Mouse (Mus musculus): ENCODE results near the gene Foxn2. TPM values are rescaled to one million over a fixed set of nuclear protein-coding genes. Genes with fewer than 3 reads are reported as not detected.
"Not testable (repeated sequence)": the region's sequence is repeated elsewhere in the genome, so short reads cannot be mapped to it uniquely, and the experiment has no call there.

Gene Foxn2
- polyA plus RNA-seq, 2 experiments: 8.6 to 11.6 TPM

DNA sequence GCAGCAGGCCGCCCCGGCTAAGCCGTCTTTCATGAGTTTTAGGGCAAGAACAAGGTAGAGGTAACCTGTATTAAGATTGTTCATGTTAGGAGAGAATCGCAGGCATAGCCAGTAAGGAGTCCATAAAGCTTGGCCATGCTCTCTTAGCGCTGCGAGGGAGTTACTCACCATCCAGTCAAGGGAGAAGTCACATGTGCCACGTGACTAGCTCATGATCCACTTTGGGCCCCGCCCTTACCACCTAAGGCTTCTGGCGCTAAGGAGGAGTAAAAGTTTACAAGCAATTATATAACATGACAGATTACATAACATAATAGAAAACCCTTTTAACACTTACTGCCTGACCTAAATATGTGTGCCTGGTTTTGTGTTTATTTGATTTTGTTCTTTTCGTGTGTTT is 8.5 kb upstream of the Foxn2 start:
- no peaks in the 10 kb centered on the region for H3K4me1 ChIP-seq (ENCODE audit: control insufficient read depth, insufficient read depth, low read length)
- no peak overlapping the region for H3K4me2 ChIP-seq (replicated peaks; ENCODE audit: low read depth, low read length, severe bottlenecking)
- no peaks in the 10 kb centered on the region for H3K27me3 ChIP-seq (ENCODE audit: control insufficient read depth, insufficient read depth, low read length)
- no peak for TF ChIP-seq POLR2A (IDR thresholded peaks at IDR 0.05; ENCODE audit: borderline replicate concordance, extremely low read depth, insufficient read depth, insufficient read length)
- H3K9ac ChIP-seq (ENCODE audit: low read depth, low read length, severe bottlenecking): no peak overlapping the region
- DNase-seq (ENCODE audit: low spot score): no peak
- H3K36me3 ChIP-seq (ENCODE audit: control insufficient read depth, insufficient read depth, low read length): no peaks in the 10 kb centered on the region
- no peak overlapping the region for H3K27ac ChIP-seq (replicated peaks; ENCODE audit: low read depth, low read length)
- 80% methylated on average over 10 of the region's 10 CpGs for WGBS
- H3K4me3 ChIP-seq (replicated peaks; ENCODE audit: low read length): no peak overlapping the region
- no peak for ATAC-seq (ENCODE audit: low FRiP score, low read depth)
- no peaks in the 10 kb centered on the region for H3K9me3 ChIP-seq (ENCODE audit: control insufficient read depth, low read length)

- no peak overlapping the region for H3K4me2 ChIP-seq (replicated peaks; ENCODE audit: low read depth, low read length, severe bottlenecking)
- no peaks in the 10 kb centered on the region for H3K36me3 ChIP-seq (ENCODE audit: control insufficient read depth, insufficient read depth, low read length)
- no peak overlapping the region for H3K9ac ChIP-seq (ENCODE audit: low read depth, low read length, severe bottlenecking)
- WGBS: 78% methylated on average over 10 of the region's 10 CpGs
- no peaks in the 10 kb centered on the region for H3K9me3 ChIP-seq (ENCODE audit: control insufficient read depth, low read length)
- no peak overlapping the region for H3K27ac ChIP-seq (replicated peaks; ENCODE audit: low read depth, low read length)
- no peak for TF ChIP-seq POLR2A (IDR thresholded peaks at IDR 0.05; ENCODE audit: borderline replicate concordance, extremely low read depth, insufficient read depth, insufficient read length)
- no peak overlapping the region for H3K4me3 ChIP-seq (replicated peaks; ENCODE audit: low read length)
- no peaks in the 10 kb centered on the region for H3K27me3 ChIP-seq (ENCODE audit: control insufficient read depth, insufficient read depth, low read length)
- DNase-seq (ENCODE audit: low spot score) (no peak), ATAC-seq (ENCODE audit: low FRiP score, low read depth) (no peak)
- no peaks in the 10 kb centered on the region for H3K4me1 ChIP-seq (ENCODE audit: control insufficient read depth, insufficient read depth, low read length)
Measured at GRCm38 (mm10) chr17:88435322-88435721, 5.2 kb upstream of the Foxn2 start.

- no peak for TF ChIP-seq POLR2A (IDR thresholded peaks at IDR 0.05; ENCODE audit: borderline replicate concordance, extremely low read depth, insufficient read depth, insufficient read length)
- H3K4me2 ChIP-seq (replicated peaks; ENCODE audit: low read depth, low read length, severe bottlenecking): no peak overlapping the region
- DNase-seq (ENCODE audit: low spot score) (no peak), ATAC-seq (ENCODE audit: low FRiP score, low read depth) (no peak)
- H3K4me3 ChIP-seq (replicated peaks; ENCODE audit: low read length): no peak overlapping the region
- H3K9ac ChIP-seq (ENCODE audit: low read depth, low read length, severe bottlenecking): no peak overlapping the region
- no peaks in the 10 kb centered on the region for H3K9me3 ChIP-seq (ENCODE audit: control insufficient read depth, low read length)
- no peaks in the 10 kb centered on the region for H3K4me1 ChIP-seq (ENCODE audit: control insufficient read depth, insufficient read depth, low read length)
- H3K36me3 ChIP-seq (ENCODE audit: control insufficient read depth, insufficient read depth, low read length): no peaks in the 10 kb centered on the region
- H3K27ac ChIP-seq (replicated peaks; ENCODE audit: low read depth, low read length): no peak overlapping the region
- 90% methylated on average over 4 of the region's 4 CpGs for WGBS
- no peaks in the 10 kb centered on the region for H3K27me3 ChIP-seq (ENCODE audit: control insufficient read depth, insufficient read depth, low read length)
Measured at GRCm38 (mm10) chr17:88436284-88436683, 4.2 kb upstream of the Foxn2 start.

DNA sequence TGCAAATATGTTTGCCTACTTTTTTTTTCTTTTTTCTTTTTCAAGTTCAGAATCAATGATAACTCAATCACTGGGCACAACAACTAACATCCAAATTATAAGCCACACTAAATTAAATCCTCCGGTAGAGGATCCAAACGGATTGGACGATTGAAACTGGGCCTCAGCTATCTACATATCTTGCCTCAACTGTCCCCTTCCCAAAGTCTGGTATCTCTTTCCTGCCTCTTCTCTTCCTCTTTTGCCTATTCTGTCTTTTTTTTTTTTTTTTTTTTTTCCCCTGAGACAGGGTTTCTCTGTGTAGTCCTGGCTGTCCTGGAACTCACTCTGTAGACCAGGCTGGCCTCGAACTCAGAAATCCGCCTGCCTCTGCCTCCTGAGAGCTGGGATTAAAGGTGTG is 3.8 kb upstream of the Foxn2 start:
- H3K4me2 ChIP-seq (replicated peaks; ENCODE audit: low read depth, low read length, severe bottlenecking); ATAC-seq (ENCODE audit: low FRiP score, low read depth); H3K9ac ChIP-seq (ENCODE audit: low read depth, low read length, severe bottlenecking); H3K36me3 ChIP-seq (ENCODE audit: control insufficient read depth, insufficient read depth, low read length); H3K4me1 ChIP-seq (ENCODE audit: control insufficient read depth, insufficient read depth, low read length); H3K4me3 ChIP-seq (replicated peaks; ENCODE audit: low read length); DNase-seq (ENCODE audit: low spot score); H3K9me3 ChIP-seq (ENCODE audit: control insufficient read depth, low read length); H3K27me3 ChIP-seq (ENCODE audit: control insufficient read depth, insufficient read depth, low read length); H3K27ac ChIP-seq (replicated peaks; ENCODE audit: low read depth, low read length): not testable (repeated sequence)
- WGBS: 92% methylated on average over 5 of the region's 5 CpGs

- Histone ChIP-seq H3K4me2 (replicated peaks; ENCODE audit: low read depth, low read length, severe bottlenecking) (no peak overlapping the region), H3K36me3 (ENCODE audit: control insufficient read depth, insufficient read depth, low read length) (no peaks in the 10 kb centered on the region), H3K27ac (replicated peaks; ENCODE audit: low read depth, low read length) (no peak overlapping the region), H3K9me3 (ENCODE audit: control insufficient read depth, low read length) (no peaks in the 10 kb centered on the region), H3K4me1 (ENCODE audit: control insufficient read depth, insufficient read depth, low read length) (no peaks in the 10 kb centered on the region), H3K9ac (ENCODE audit: low read depth, low read length, severe bottlenecking) (no peak overlapping the region), H3K4me3 (replicated peaks; ENCODE audit: low read length) (no peak overlapping the region), H3K27me3 (ENCODE audit: control insufficient read depth, insufficient read depth, low read length) (no peaks in the 10 kb centered on the region)
- ATAC-seq (ENCODE audit: low FRiP score, low read depth): no peak
- 80% methylated on average over 1 of the region's 1 CpGs for WGBS
- no peak for TF ChIP-seq POLR2A (IDR thresholded peaks at IDR 0.05; ENCODE audit: borderline replicate concordance, extremely low read depth, insufficient read depth, insufficient read length)
- DNase-seq (ENCODE audit: low spot score): no peak
Measured at GRCm38 (mm10) chr17:88437391-88437790, 3.1 kb upstream of the Foxn2 start.

GRCm38 (mm10) chr17:88439536-88440050 is 918 bp upstream of the Foxn2 start:
- no peak for TF ChIP-seq POLR2A (IDR thresholded peaks at IDR 0.05; ENCODE audit: borderline replicate concordance, extremely low read depth, insufficient read depth, insufficient read length)
- H3K4me2 ChIP-seq (replicated peaks; ENCODE audit: low read depth, low read length, severe bottlenecking): peak overlapping the region; percentile 82
- DNase-seq (ENCODE audit: low spot score): peak; percentile 26
- peak overlapping the region; percentile 88 for H3K9ac ChIP-seq (ENCODE audit: low read depth, low read length, severe bottlenecking)
- H3K36me3 ChIP-seq (ENCODE audit: control insufficient read depth, insufficient read depth, low read length): no peaks in the 10 kb centered on the region
- no peak for ATAC-seq (ENCODE audit: low FRiP score, low read depth)
- peak overlapping the region; percentile 87; the same call in 1 of the 2 replicates for H3K27ac ChIP-seq (replicated peaks; ENCODE audit: low read depth, low read length)
- 80% methylated on average over 12 of the region's 12 CpGs for whole genome bisulfite sequencing
- H3K27me3 ChIP-seq (ENCODE audit: control insufficient read depth, insufficient read depth, low read length): no peaks in the 10 kb centered on the region
- no peaks in the 10 kb centered on the region for H3K4me1 ChIP-seq (ENCODE audit: control insufficient read depth, insufficient read depth, low read length)
- peak overlapping the region; percentile 94 for H3K4me3 ChIP-seq (replicated peaks; ENCODE audit: low read length)
- no peaks in the 10 kb centered on the region for H3K9me3 ChIP-seq (ENCODE audit: control insufficient read depth, low read length)
